ENCODE assay signal across 17 mouse cellular contexts in the genomic region with DNA sequence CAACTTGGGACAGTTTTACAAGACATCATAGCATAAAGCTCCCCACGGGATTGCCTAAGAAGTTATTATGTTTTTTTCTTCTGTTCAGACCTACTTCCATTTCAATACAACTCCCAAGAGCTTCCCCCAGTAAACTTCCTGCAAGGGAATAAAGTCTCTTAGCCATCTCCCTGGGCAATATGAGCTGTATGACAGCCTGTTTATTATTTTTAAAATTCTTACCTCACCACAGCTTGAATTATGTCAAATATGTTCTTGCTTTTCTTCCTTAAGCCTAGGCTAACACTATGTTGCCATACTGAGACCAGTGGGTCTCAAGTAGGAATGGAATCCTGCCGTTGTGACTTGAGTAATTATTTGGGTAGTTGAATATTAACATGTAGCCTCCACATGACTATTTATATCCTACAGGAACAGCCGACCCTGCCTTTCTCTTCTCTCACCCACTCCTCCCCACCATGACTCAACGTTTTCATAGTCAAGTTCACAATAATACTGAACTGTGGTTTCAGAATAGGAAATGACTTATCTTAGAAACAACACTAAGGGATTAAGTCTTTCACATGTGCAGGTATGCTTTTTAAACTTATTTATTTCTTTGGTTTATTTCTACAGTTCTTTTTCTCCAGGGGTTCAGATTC. TPM values are rescaled to one million over a fixed set of nuclear protein-coding genes. Genes with fewer than 3 reads are reported as not detected.
DNase-seq lines count a peak whose midpoint lies in the region; ATAC-seq and TF ChIP-seq lines count a peak whose summit lies in the region.
"Had no signal": no experiment of that assay in that cellular context is flagged by ENCODE, and none has a peak within 500 bp of the region (broad histone marks: within the 10 kb centered on the region; RNA-seq: fewer than 3 reads in every experiment).

No protein-coding gene starts in this region.

- intact Hi-C loops in heart, postnatal 14 days (cut with DNase I) = no loop called here

- no peak overlapping the region for H3K9ac ChIP-seq in heart, postnatal 0 days (replicated peaks; ENCODE audit: low read depth, low read length)
- H3K9ac ChIP-seq in hindbrain, embryonic 16.5 days (ENCODE audit: low read depth, low read length) = no peak overlapping the region
- H3K9ac ChIP-seq: hindbrain, embryonic 14.5 days had no signal

- no peak for ATAC-seq in heart, postnatal 0 days (ENCODE audit: insufficient read depth, low read depth)
- peak; percentile 35 for ATAC-seq in CD4-positive, CD25-positive, alpha-beta regulatory T cell, adult 4 months
- ATAC-seq in common myeloid progenitor, adult 5-6 weeks (replicated peaks; ENCODE audit: low read depth, poor library complexity, severe bottlenecking) = peak; percentile 66
- peak; percentile 54 for ATAC-seq in megakaryocyte progenitor cell, adult 5-6 weeks (replicated peaks; ENCODE audit: poor library complexity)
- ATAC-seq in hindbrain, embryonic 16.5 days = no peak

- no peak for DNase-seq in heart, postnatal 0 days (ENCODE audit: low spot score)
- DNase-seq in heart, postnatal 14 days = no peak
- DNase-seq in kidney, postnatal 14 days = no peak
- DNase-seq in ovary, adult 18-20 months (ENCODE audit: low spot score) = no peak
- DNase-seq: adrenal gland, postnatal 36 days; cerebellum, adult 18-20 months; kidney, postnatal 36 days; liver had no signal

- H3K4me2 ChIP-seq in heart, postnatal 0 days (ENCODE audit: low read depth, low read length) = no peak overlapping the region
- H3K4me2 ChIP-seq in hindbrain, embryonic 16.5 days (ENCODE audit: low read length) = no peak overlapping the region
- H3K4me2 ChIP-seq: hindbrain, embryonic 14.5 days had no signal

- TF ChIP-seq CTCF in heart, postnatal 0 days (IDR thresholded peaks at IDR 0.05; ENCODE audit: low read depth) = no peak

- H3K9me3 ChIP-seq in heart, postnatal 0 days (replicated peaks; ENCODE audit: control insufficient read depth, low read length) = no peaks in the 10 kb centered on the region
- no peaks in the 10 kb centered on the region for H3K9me3 ChIP-seq in hindbrain, embryonic 16.5 days (ENCODE audit: control insufficient read depth, low read length)
- H3K9me3 ChIP-seq: forebrain, embryonic 10.5 days had no signal

- peaks cover 6% of the 10 kb centered on the region for H3K4me1 ChIP-seq in heart, postnatal 0 days (ENCODE audit: control insufficient read depth, insufficient read depth)
- H3K4me1 ChIP-seq in hindbrain, embryonic 16.5 days (ENCODE audit: control insufficient read depth, insufficient read depth, low read depth, low read length) = no peaks in the 10 kb centered on the region
- H3K4me1 ChIP-seq: forebrain, embryonic 10.5 days had no signal

- no peak overlapping the region for H3K4me3 ChIP-seq in heart, postnatal 0 days (ENCODE audit: low read depth, low read length)
- H3K4me3 ChIP-seq in hindbrain, embryonic 16.5 days (ENCODE audit: low read length) = no peak overlapping the region
- H3K4me3 ChIP-seq: forebrain, embryonic 10.5 days had no signal

- H3K27me3 ChIP-seq in heart, postnatal 0 days (ENCODE audit: control insufficient read depth, insufficient read depth, low read length) = no peaks in the 10 kb centered on the region
- H3K27me3 ChIP-seq in hindbrain, embryonic 16.5 days (replicated peaks; ENCODE audit: control insufficient read depth, insufficient read depth, low read length) = no peaks in the 10 kb centered on the region

- WGBS in heart, postnatal 0 days = 37% methylated on average over 4 of the region's 4 CpGs
- 71% methylated on average over 4 of the region's 4 CpGs for WGBS in hindbrain, embryonic 16.5 days

- H3K27ac ChIP-seq in heart, postnatal 0 days (ENCODE audit: low read depth) = peak overlapping the region; percentile 28; the same call in 1 of the 2 replicates
- no peak overlapping the region for H3K27ac ChIP-seq in hindbrain, embryonic 16.5 days (ENCODE audit: low read depth, low read length)
- H3K27ac ChIP-seq: forebrain, embryonic 10.5 days; hindbrain, embryonic 14.5 days had no signal

- TF ChIP-seq EP300 in heart, postnatal 0 days (IDR thresholded peaks at IDR 0.05; ENCODE audit: low read depth) = no peak

- no peaks in the 10 kb centered on the region for H3K36me3 ChIP-seq in heart, postnatal 0 days (replicated peaks; ENCODE audit: control insufficient read depth, insufficient read depth, low read length)
- H3K36me3 ChIP-seq in hindbrain, embryonic 16.5 days (ENCODE audit: control insufficient read depth, insufficient read depth, low read length) = no peaks in the 10 kb centered on the region
- H3K36me3 ChIP-seq: forebrain, embryonic 10.5 days had no signal

RNA-seq across cellular contexts. Expression of gene Erp27, which starts 21.5 kb away (rescaled TPM):
- total RNA-seq in heart, postnatal 0 days (2014; rRNA removed; ENCODE audit: low replicate concordance) = 1.7 TPM in 1 of 2 replicates, not detected in the other
- polyA plus RNA-seq in heart, postnatal 0 days (2015; fragmentation: Nextera tagmentation; extraction: Ambion mirVana) = 0.75 and 0.83 TPM in 2 replicates
- under 1 TPM in 1 of 2 experiments, not detected in 1; 0.17 TPM for total RNA-seq in heart, postnatal 14 days (2021)
- polyA plus RNA-seq in CD4-positive, CD25-positive, alpha-beta regulatory T cell, adult 4 months (2017; shearing (Covaris generic)) = 1 to 10 TPM; 2.9 to 3.1 TPM
- 0.32 TPM in 1 of 2 replicates, not detected in the other for total RNA-seq in common myeloid progenitor, adult 5-6 weeks (2017)
- total RNA-seq in megakaryocyte progenitor cell, adult 5-6 weeks (2015) = 1.0 and 4.4 TPM in 2 replicates
- 0.25 and 0.91 TPM in 2 replicates for total RNA-seq in megakaryocyte progenitor cell, adult 5-6 weeks (2017)
- polyA plus RNA-seq in hindbrain, embryonic 16.5 days (2015; fragmentation: Nextera tagmentation; extraction: Ambion mirVana) = 0.15 TPM in 1 of 2 replicates, not detected in the other
- total RNA-seq: gastrocnemius, adult 8-10 months; left cerebral cortex, adult 18-20 months had no signal
- polyA plus RNA-seq: forebrain, embryonic 10.5 days; hindbrain, embryonic 14.5 days had no signal

RNA-seq across cellular contexts. Expression of gene Pde6h, which starts 23.1 kb away (rescaled TPM):
- 0.19 TPM in 1 of 2 replicates, not detected in the other for total RNA-seq in heart, postnatal 0 days (2014; rRNA removed; ENCODE audit: low replicate concordance)
- 0.04 and 0.25 TPM in 2 replicates for polyA plus RNA-seq in heart, postnatal 0 days (2015; fragmentation: Nextera tagmentation; extraction: Ambion mirVana)
- total RNA-seq in heart, postnatal 14 days (2021) = under 1 TPM in 1 of 2 experiments, not detected in 1; 0.46 TPM
- polyA plus RNA-seq in CD4-positive, CD25-positive, alpha-beta regulatory T cell, adult 4 months (2017; shearing (Covaris generic)) = under 1 TPM; 0.05 to 0.10 TPM
- total RNA-seq in common myeloid progenitor, adult 5-6 weeks (2017) = 0.44 TPM in 1 of 2 replicates, not detected in the other
- total RNA-seq in megakaryocyte progenitor cell, adult 5-6 weeks (2015) = 0.05 TPM in 1 of 2 replicates, not detected in the other
- total RNA-seq in megakaryocyte progenitor cell, adult 5-6 weeks (2017) = 0.03 and 0.08 TPM in 2 replicates
- 0.05 and 0.09 TPM in 2 replicates for polyA plus RNA-seq in hindbrain, embryonic 16.5 days (2015; fragmentation: Nextera tagmentation; extraction: Ambion mirVana)
- total RNA-seq: adrenal gland, postnatal 36 days; gastrocnemius, adult 8-10 months had no signal
- polyA plus RNA-seq: forebrain, embryonic 10.5 days; heart, embryonic 14.5 days had no signal

RNA-seq across cellular contexts. Expression of gene Mgp, which starts 24.9 kb away (rescaled TPM):
- total RNA-seq in heart, postnatal 0 days (2014; rRNA removed; ENCODE audit: low replicate concordance) = 344 and 362 TPM in 2 replicates
- polyA plus RNA-seq in heart, postnatal 0 days (2015; fragmentation: Nextera tagmentation; extraction: Ambion mirVana) = 403 and 465 TPM in 2 replicates
- total RNA-seq in heart, postnatal 14 days (2021) = 100 to 1,000 TPM; 373 to 513 TPM
- polyA plus RNA-seq in CD4-positive, CD25-positive, alpha-beta regulatory T cell, adult 4 months (2017; shearing (Covaris generic)) = not detected
- total RNA-seq in common myeloid progenitor, adult 5-6 weeks (2017) = not detected in 2 replicates
- total RNA-seq in megakaryocyte progenitor cell, adult 5-6 weeks (2015) = not detected in 2 replicates
- not detected in 2 replicates for total RNA-seq in megakaryocyte progenitor cell, adult 5-6 weeks (2017)
- polyA plus RNA-seq in hindbrain, embryonic 16.5 days (2015; fragmentation: Nextera tagmentation; extraction: Ambion mirVana) = 28.6 and 31.5 TPM in 2 replicates

RNA-seq across cellular contexts. Expression of gene Arhgdib, which starts 41.2 kb away (rescaled TPM):
- total RNA-seq in heart, postnatal 0 days (2014; rRNA removed; ENCODE audit: low replicate concordance) = 42.2 and 45.9 TPM in 2 replicates
- polyA plus RNA-seq in heart, postnatal 0 days (2015; fragmentation: Nextera tagmentation; extraction: Ambion mirVana) = 56.7 and 58.8 TPM in 2 replicates
- total RNA-seq in heart, postnatal 14 days (2021) = 10 to 100 TPM; 36.9 to 45.4 TPM
- 1,000 to 10,000 TPM; 2,618 to 2,837 TPM for polyA plus RNA-seq in CD4-positive, CD25-positive, alpha-beta regulatory T cell, adult 4 months (2017; shearing (Covaris generic))
- total RNA-seq in common myeloid progenitor, adult 5-6 weeks (2017) = 551 and 575 TPM in 2 replicates
- 2,686 and 2,904 TPM in 2 replicates for total RNA-seq in megakaryocyte progenitor cell, adult 5-6 weeks (2015)
- total RNA-seq in megakaryocyte progenitor cell, adult 5-6 weeks (2017) = 1,309 and 1,334 TPM in 2 replicates
- 14.9 and 22.0 TPM in 2 replicates for polyA plus RNA-seq in hindbrain, embryonic 16.5 days (2015; fragmentation: Nextera tagmentation; extraction: Ambion mirVana)

RNA-seq across cellular contexts. Expression of gene Art4, which starts 43.0 kb away (rescaled TPM):
- 19.3 and 28.8 TPM in 2 replicates for total RNA-seq in heart, postnatal 0 days (2014; rRNA removed; ENCODE audit: low replicate concordance)
- 8.7 and 11.4 TPM in 2 replicates for polyA plus RNA-seq in heart, postnatal 0 days (2015; fragmentation: Nextera tagmentation; extraction: Ambion mirVana)
- total RNA-seq in heart, postnatal 14 days (2021) = 10 to 100 TPM; 14.7 to 18.2 TPM
- 1 to 10 TPM; 3.7 to 5.7 TPM for polyA plus RNA-seq in CD4-positive, CD25-positive, alpha-beta regulatory T cell, adult 4 months (2017; shearing (Covaris generic))
- total RNA-seq in common myeloid progenitor, adult 5-6 weeks (2017) = 11.3 and 14.2 TPM in 2 replicates
- total RNA-seq in megakaryocyte progenitor cell, adult 5-6 weeks (2015) = 1.8 and 2.4 TPM in 2 replicates
- total RNA-seq in megakaryocyte progenitor cell, adult 5-6 weeks (2017) = 1.8 and 6.0 TPM in 2 replicates
- 0.16 and 0.23 TPM in 2 replicates for polyA plus RNA-seq in hindbrain, embryonic 16.5 days (2015; fragmentation: Nextera tagmentation; extraction: Ambion mirVana)
- total RNA-seq: left cerebral cortex, adult 18-20 months had no signal

Comparison
In these comparisons a context has a peak if more than half of its experiments do, and no peak if none do; other contexts are left out.
1. ATAC-seq: peak in CD4-positive, CD25-positive, alpha-beta regulatory T cell, adult 4 months (single experiment), common myeloid progenitor, adult 5-6 weeks (single experiment) and megakaryocyte progenitor cell, adult 5-6 weeks (single experiment); none in heart, postnatal 0 days (single experiment) and hindbrain, embryonic 16.5 days (single experiment).
2. RNA of gene Mgp, which starts 24.9 kb away (total RNA-seq): 373 to 513 TPM in heart, postnatal 14 days and 344 to 362 TPM in heart, postnatal 0 days; not detected in common myeloid progenitor, adult 5-6 weeks and not detected in megakaryocyte progenitor cell, adult 5-6 weeks; every median in the first group is over 100 times any median in the second.